Mouse (Mus musculus) kidney, adult 8-10 months (tissue): ENCODE data around the gene Pglyrp2.

ENCODE experiments used
- DNase-seq, 2 experiments: peaks; one replicate each; pipeline ENCODE4 v3.0.0; 2022

The Pglyrp2 gene

GRCm38 (mm10) chr17:32402011-32402778 lies 21.8 kb downstream of the Pglyrp2 start:
- DNase-seq = no peak

GRCm38 (mm10) chr17:32396266-32396665 lies 27.7 kb downstream of the Pglyrp2 start:
- no peak for DNase-seq

- DNase-seq = no peak
These were observed 30.0 kb downstream of the Pglyrp2 start for GRCm38 (mm10) chr17:32393944-32394343.

- DNase-seq = peak; percentile 94 to 96
These were observed 34.8 kb downstream of the Pglyrp2 start, which contains the start of gene Wiz for GRCm38 (mm10) chr17:32389101-32389659. Gene Wiz, minus strand, starts transcription at chr17:32389439.

- peak; percentile 32 to 37 for DNase-seq
These were observed 35.4 kb downstream of the Pglyrp2 start for GRCm38 (mm10) chr17:32388370-32389100.

GRCm38 (mm10) chr17:32387986-32388369 lies 36.0 kb downstream of the Pglyrp2 start:
- DNase-seq = no peak

- peak; percentile 42 to 54 for DNase-seq
These were observed 37.1 kb downstream of the Pglyrp2 start for GRCm38 (mm10) chr17:32386659-32387432.

- no peak for DNase-seq
These were observed 40.3 kb downstream of the Pglyrp2 start for GRCm38 (mm10) chr17:32383661-32384060.

GRCm38 (mm10) chr17:32382576-32382975 lies 41.4 kb downstream of the Pglyrp2 start:
- DNase-seq = no peak

- DNase-seq = no peak
These were observed 45.2 kb downstream of the Pglyrp2 start for GRCm38 (mm10) chr17:32378786-32379185.

- no peak for DNase-seq
These were observed 46.8 kb downstream of the Pglyrp2 start for GRCm38 (mm10) chr17:32377137-32377536.

- DNase-seq = no peak
These were observed 47.5 kb downstream of the Pglyrp2 start for GRCm38 (mm10) chr17:32376475-32376874.

GRCm38 (mm10) chr17:32368991-32369578 lies 54.9 kb downstream of the Pglyrp2 start:
- DNase-seq = no peak

GRCm38 (mm10) chr17:32367706-32368105 lies 56.3 kb downstream of the Pglyrp2 start:
- no peak for DNase-seq

GRCm38 (mm10) chr17:32365296-32365695 lies 58.7 kb downstream of the Pglyrp2 start:
- no peak for DNase-seq

- no peak for DNase-seq
These were observed 59.1 kb downstream of the Pglyrp2 start for GRCm38 (mm10) chr17:32364850-32365249.

- peak; percentile 84 to 88 for DNase-seq
These were observed 59.6 kb downstream of the Pglyrp2 start for GRCm38 (mm10) chr17:32364331-32364730.

GRCm38 (mm10) chr17:32363821-32364301 lies 60.1 kb downstream of the Pglyrp2 start:
- no peak for DNase-seq

GRCm38 (mm10) chr17:32362686-32363085 lies 61.3 kb downstream of the Pglyrp2 start:
- no peak for DNase-seq
